Mouse (Mus musculus): ENCODE results near the gene Zeb2. TPM values are rescaled to one million over a fixed set of nuclear protein-coding genes. Genes with fewer than 3 reads are reported as not detected.

The Zeb2 gene
- 38.9 and 50.2 TPM in 2 replicates for polyA plus RNA-seq (2015; fragmentation: Nextera tagmentation; extraction: Ambion mirVana)

DNA sequence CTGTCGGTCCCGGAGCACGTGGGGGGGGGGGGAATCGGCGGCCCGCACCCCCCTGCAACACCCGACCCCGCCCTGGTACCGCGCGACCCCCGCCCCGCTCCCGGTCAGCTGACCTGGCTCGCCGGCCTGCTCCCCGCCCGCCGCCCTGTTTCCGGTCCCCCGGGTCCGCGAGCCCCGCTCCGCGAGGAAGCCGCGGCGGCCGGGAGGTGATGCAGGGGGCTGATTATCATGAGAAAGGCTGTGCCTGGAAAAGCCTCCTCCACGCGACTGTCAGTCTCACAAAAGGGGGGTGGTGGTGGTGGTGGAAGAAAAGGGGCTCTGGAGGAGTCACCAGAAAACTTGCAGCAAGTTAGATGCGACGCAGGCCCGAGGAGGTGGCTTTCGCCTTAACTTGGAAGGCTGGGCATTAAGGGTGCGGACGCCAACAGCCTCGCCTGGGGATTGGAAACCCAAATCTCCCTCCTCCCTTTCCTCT lies at the start of gene Zeb2:
Zeb2 (minus strand) TSS at position 309 of the 475 bp plus-strand sequence.
- peak within 1 kb of the TSS; percentile 57 for H3K4me3 ChIP-seq (replicated peaks)
- H3K9ac ChIP-seq (replicated peaks), result peak within 1 kb of the TSS; percentile 72
- no peaks in the 10 kb centered on the region for H3K27me3 ChIP-seq
- H3K4me2 ChIP-seq (replicated peaks), result peak within 1 kb of the TSS; percentile 77
- peak; percentile 75 for ATAC-seq
- 0% methylated on average over 35 of the region's 39 CpGs for WGBS
- no peaks in the 10 kb centered on the region for H3K36me3 ChIP-seq
- H3K27ac ChIP-seq, result peak within 1 kb of the TSS; percentile 85
- H3K9me3 ChIP-seq, result no peaks in the 10 kb centered on the region
- H3K4me1 ChIP-seq (replicated peaks), result peaks cover 36% of the 10 kb centered on the region

DNA sequence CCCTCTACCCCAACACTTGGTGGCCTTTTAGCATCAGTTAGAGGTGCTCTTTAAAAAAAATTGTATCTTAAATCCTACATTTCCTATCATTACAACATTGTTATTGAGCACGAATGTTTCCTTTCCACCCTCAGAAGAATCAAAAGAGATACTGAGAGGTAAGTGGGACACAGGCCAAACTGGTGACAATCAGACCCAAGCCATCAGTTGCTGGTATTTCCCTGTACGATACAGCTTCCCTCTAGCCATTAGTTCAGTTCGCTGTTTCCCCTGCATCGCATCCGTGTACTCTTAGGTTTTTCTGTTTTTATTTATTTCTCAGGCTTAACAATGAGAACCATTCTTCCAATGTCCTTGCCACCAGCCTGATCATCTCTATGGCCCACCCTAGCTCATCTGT lies 41.6 kb upstream of the Zeb2 start:
- H3K27ac ChIP-seq, result no peak overlapping the region
- peak; percentile 59 for ATAC-seq
- H3K4me3 ChIP-seq (replicated peaks), result no peak overlapping the region

DNA sequence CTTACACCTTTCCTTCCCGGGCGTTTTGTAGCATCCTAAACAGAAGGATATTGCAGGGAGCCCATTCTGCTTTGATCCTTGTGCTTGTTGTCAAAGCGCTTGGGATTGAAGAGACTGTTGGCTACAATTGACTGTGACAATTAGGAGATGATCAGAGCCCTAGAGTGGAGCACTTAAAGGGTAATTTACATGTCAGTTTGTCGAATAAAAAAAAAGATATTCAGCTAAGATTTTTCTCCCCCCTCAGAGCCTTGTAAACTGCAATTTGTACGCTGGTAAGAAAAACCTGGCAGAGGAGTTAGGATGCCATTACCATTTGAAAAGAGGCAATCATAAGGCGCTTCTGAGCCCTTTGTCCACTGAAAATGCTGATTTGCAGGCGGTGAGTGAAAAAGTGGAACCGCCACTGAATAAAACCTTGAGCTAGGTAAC lies 41.2 kb upstream of the Zeb2 start:
- Histone ChIP-seq H3K4me2 (replicated peaks) (peak overlapping the region; percentile 54), H3K36me3 (no peaks in the 10 kb centered on the region), H3K27me3 (no peaks in the 10 kb centered on the region), H3K4me1 (replicated peaks) (peaks cover 12% of the 10 kb centered on the region), H3K9ac (replicated peaks) (peak overlapping the region; percentile 48), H3K4me3 (replicated peaks) (peak overlapping the region; percentile 25), H3K27ac (peak overlapping the region; percentile 56; the same call in 1 of the 2 replicates), H3K9me3 (no peaks in the 10 kb centered on the region)
- peak; percentile 76 for ATAC-seq
- WGBS, result 2% methylated on average over 8 of the region's 8 CpGs

More for the DNA sequence above, 41.6 kb upstream of the Zeb2 start:
- Histone ChIP-seq H3K27me3 (no peaks in the 10 kb centered on the region), H3K4me1 (replicated peaks) (peaks cover 12% of the 10 kb centered on the region), H3K4me2 (replicated peaks) (peak overlapping the region; percentile 54; the same call in 1 of the 2 replicates), H3K9ac (replicated peaks) (no peak overlapping the region), H3K9me3 (no peaks in the 10 kb centered on the region), H3K36me3 (no peaks in the 10 kb centered on the region)
- 63% methylated on average over 5 of the region's 5 CpGs for WGBS

DNA sequence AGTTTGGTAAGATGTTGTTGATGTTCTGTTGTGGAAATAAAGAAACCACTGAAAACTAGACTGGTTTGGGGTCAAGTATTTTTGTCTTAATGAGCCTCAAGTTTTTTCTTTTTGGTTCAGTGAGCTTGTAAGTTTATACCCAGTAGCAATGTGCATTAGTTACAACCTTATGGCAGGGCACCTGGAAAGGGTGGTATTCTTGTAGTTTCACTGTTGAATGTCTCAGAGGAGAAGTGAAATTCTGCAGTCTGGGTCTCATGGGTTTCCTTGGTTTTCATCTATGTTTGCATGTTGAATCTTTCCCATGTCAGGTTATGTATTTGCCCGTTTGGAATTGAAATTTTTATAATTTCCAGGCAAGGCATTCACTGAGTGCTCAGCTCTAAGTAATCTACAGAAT lies 36.1 kb upstream of the Zeb2 start:
- no peak for ATAC-seq
- Histone ChIP-seq H3K9me3 (no peaks in the 10 kb centered on the region), H3K27ac (no peak overlapping the region), H3K4me1 (replicated peaks) (peaks cover 5% of the 10 kb centered on the region), H3K27me3 (no peaks in the 10 kb centered on the region), H3K4me3 (replicated peaks) (no peak overlapping the region), H3K36me3 (no peaks in the 10 kb centered on the region), H3K4me2 (replicated peaks) (no peak overlapping the region), H3K9ac (replicated peaks) (no peak overlapping the region)
- WGBS, result 66% methylated on average over 1 of the region's 1 CpGs

DNA sequence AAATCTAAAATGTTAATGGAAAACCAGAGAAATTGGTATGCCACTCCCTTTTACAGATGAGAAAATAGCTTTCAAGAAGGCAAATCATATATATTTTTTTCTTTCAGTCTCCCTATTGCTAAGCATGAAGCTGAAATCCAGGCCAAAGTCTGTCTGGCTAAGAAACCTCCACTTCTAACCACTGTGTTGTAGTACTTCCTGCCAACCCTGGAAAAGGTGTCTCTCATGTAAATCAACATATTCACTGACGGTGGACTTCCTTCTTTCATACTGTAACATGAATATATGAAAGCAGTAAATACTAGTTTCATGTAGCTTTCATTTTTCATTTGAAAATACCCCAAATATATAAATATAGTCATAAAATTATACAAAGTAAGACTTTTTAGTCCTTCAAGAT lies 26.0 kb upstream of the Zeb2 start:
- H3K36me3 ChIP-seq, result no peaks in the 10 kb centered on the region
- H3K9me3 ChIP-seq, result no peaks in the 10 kb centered on the region
- H3K9ac ChIP-seq (replicated peaks), result no peak overlapping the region
- no peak overlapping the region for H3K4me3 ChIP-seq (replicated peaks)
- H3K27ac ChIP-seq, result no peak overlapping the region
- no peaks in the 10 kb centered on the region for H3K4me1 ChIP-seq (replicated peaks)
- H3K27me3 ChIP-seq, result no peaks in the 10 kb centered on the region
- 98% methylated on average over 1 of the region's 1 CpGs for WGBS
- no peak overlapping the region for H3K4me2 ChIP-seq (replicated peaks)
- no peak for ATAC-seq

DNA sequence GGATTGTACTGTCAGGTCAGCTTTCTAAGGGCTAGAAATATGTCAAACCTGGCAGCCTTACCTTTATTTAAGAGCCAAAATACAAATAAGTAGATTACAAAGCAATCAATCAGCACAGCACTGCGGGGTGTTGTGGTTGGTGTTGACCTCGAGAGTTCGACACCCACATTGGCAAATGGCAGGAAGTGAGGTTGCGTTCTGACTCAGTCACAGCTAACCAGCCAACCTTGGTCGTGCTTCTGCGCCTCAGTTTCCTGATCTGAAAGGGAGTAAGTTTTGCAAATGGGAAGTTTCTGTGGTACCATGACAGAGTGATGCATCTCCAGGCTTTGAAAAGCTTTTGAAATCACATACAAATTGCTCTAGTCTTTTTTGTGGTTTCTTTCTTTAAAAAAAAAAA lies 21.7 kb upstream of the Zeb2 start:
- Histone ChIP-seq H3K27me3 (no peaks in the 10 kb centered on the region), H3K4me3 (replicated peaks) (no peak overlapping the region), H3K27ac (no peak overlapping the region), H3K9ac (replicated peaks) (no peak overlapping the region), H3K9me3 (no peaks in the 10 kb centered on the region), H3K36me3 (no peaks in the 10 kb centered on the region), H3K4me2 (replicated peaks) (no peak overlapping the region), H3K4me1 (replicated peaks) (no peaks in the 10 kb centered on the region)
- no peak for ATAC-seq
- WGBS, result 87% methylated on average over 6 of the region's 6 CpGs

DNA sequence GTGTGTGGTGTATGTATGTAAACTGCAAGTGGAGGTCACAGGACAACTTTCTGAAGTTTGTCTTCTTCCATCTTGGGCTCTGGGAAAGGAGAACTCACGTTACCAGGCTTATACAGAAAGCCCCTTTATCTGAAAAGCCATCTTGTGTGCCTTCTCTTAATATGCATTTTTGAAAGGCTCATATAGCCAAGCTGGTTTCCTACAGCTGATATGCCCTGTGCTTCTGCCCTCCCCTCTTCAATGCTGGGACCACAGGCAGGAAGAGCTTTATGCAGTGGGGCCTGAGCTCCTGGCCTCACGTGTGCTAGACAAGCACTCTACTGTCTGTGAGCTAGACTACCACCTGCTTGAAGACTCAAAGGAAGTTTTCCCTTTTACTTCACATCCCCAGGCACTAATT lies 19.6 kb upstream of the Zeb2 start:
- Histone ChIP-seq H3K9me3 (no peaks in the 10 kb centered on the region), H3K36me3 (no peaks in the 10 kb centered on the region), H3K4me1 (replicated peaks) (no peaks in the 10 kb centered on the region), H3K27me3 (no peaks in the 10 kb centered on the region), H3K4me2 (replicated peaks) (no peak overlapping the region), H3K27ac (no peak overlapping the region), H3K4me3 (replicated peaks) (no peak overlapping the region), H3K9ac (replicated peaks) (no peak overlapping the region)
- ATAC-seq, result no peak
- WGBS, result 61% methylated on average over 2 of the region's 2 CpGs

DNA sequence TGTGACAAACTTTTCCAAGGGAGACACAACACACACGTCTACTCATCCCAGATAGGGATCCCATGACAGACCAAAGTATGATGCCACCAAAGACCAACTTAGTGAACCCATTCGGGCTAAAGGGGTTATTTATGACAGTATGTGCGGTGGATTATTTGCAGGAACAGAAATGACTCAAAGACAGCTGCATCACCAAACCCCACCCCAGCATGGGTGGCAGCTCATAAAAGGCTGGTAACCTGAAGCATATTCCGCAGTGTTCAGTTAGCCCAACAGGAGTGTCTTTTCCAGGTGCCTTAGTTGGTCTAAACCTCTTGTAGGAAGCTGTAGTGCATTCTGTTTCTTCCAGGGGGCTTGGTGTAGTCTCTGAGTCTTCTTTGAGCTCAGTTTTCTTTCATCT lies 16.0 kb upstream of the Zeb2 start:
- Histone ChIP-seq H3K36me3 (no peaks in the 10 kb centered on the region), H3K9me3 (no peaks in the 10 kb centered on the region), H3K4me2 (replicated peaks) (no peak overlapping the region), H3K4me1 (replicated peaks) (no peaks in the 10 kb centered on the region), H3K9ac (replicated peaks) (no peak overlapping the region), H3K27ac (no peak overlapping the region), H3K27me3 (no peaks in the 10 kb centered on the region), H3K4me3 (replicated peaks) (no peak overlapping the region)
- no peak for ATAC-seq
- 95% methylated on average over 4 of the region's 4 CpGs for WGBS

DNA sequence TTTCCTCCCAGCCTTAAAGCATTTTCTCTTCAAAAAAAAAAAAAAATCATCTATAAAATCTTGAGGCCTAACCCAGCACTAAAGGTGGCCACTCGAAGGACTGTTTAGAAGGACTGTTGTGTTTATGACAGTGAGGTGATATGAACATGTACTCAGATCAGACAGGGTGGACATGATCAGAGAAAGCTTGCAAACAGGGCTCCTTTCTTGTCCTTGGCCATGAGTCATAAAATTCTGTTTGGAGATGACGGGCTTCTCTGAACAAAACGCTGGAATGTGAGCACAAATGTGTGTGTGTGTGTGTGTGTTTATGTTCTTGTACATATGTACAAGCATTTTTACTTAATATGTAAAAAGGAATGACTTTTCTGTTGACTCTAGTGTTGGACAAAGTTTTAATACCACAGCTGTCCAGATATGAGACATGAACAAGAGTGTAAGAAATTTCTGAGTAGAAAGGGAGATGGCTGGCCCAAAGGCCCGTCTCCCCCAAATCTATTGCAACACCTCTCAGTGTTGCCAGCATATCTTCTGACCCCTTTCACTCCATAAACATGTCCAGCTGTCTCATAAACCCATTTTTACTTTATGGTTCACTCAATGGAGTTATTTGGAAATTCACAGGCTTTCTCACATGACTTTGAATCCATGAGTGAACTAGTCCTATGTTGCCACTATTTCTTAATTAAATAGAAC lies 13.4 kb upstream of the Zeb2 start:
- Histone ChIP-seq H3K9ac (replicated peaks) (no peak overlapping the region), H3K36me3 (no peaks in the 10 kb centered on the region), H3K4me1 (replicated peaks) (no peaks in the 10 kb centered on the region), H3K4me3 (replicated peaks) (no peak overlapping the region), H3K27me3 (no peaks in the 10 kb centered on the region), H3K27ac (no peak overlapping the region), H3K4me2 (replicated peaks) (no peak overlapping the region), H3K9me3 (no peaks in the 10 kb centered on the region)
- ATAC-seq, result no peak
- 95% methylated on average over 4 of the region's 4 CpGs for WGBS

DNA sequence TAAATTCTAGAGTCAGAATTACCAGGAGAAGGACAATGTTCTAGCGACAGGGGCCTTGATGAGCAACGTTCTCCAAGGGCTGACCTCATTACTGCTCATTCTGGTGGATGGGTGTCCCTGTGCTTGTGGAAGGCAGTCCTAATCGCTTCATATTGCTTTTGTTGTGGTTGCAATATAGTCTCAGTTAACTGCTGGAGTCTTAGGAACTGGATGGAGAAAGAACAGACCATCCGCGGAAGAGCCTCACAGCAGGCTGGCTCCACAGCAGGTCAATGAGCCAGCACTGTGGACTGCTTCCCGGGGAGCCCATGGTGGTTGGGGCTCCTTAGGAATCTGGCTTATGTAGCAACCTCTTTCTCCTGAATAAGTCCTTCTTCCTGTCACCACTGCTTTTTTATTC lies 12.4 kb upstream of the Zeb2 start:
- Histone ChIP-seq H3K9me3 (no peaks in the 10 kb centered on the region), H3K4me2 (replicated peaks) (no peak overlapping the region), H3K4me1 (replicated peaks) (no peaks in the 10 kb centered on the region), H3K27me3 (no peaks in the 10 kb centered on the region), H3K36me3 (no peaks in the 10 kb centered on the region), H3K4me3 (replicated peaks) (no peak overlapping the region), H3K9ac (replicated peaks) (no peak overlapping the region), H3K27ac (no peak overlapping the region)
- ATAC-seq, result no peak
- 33% methylated on average over 6 of the region's 6 CpGs for WGBS

DNA sequence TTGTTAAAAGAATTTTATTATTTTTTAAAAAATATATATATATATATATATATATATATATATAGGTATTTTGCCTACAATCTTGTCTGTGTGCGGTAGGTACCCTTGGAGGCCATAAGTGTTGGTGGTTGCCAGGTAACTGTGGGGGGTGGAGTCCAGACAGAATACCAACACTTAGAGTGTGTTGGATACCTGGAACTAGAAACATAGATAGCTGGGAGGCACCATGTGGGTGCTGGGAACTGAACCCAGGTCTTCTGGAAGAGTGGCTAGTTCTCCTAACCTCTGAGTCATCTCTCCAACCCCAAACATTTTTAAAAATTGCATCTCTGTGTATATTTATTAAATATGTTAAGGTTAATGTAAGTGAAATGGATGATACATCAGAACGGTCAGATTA lies 11.5 kb upstream of the Zeb2 start:
- no peak overlapping the region for H3K4me2 ChIP-seq (replicated peaks)
- H3K4me3 ChIP-seq (replicated peaks), result no peak overlapping the region
- no peaks in the 10 kb centered on the region for H3K4me1 ChIP-seq (replicated peaks)
- 97% methylated on average over 2 of the region's 2 CpGs for WGBS
- no peaks in the 10 kb centered on the region for H3K36me3 ChIP-seq
- no peak overlapping the region for H3K9ac ChIP-seq (replicated peaks)
- no peak overlapping the region for H3K27ac ChIP-seq
- ATAC-seq, result no peak
- H3K27me3 ChIP-seq, result no peaks in the 10 kb centered on the region
- H3K9me3 ChIP-seq, result no peaks in the 10 kb centered on the region

DNA sequence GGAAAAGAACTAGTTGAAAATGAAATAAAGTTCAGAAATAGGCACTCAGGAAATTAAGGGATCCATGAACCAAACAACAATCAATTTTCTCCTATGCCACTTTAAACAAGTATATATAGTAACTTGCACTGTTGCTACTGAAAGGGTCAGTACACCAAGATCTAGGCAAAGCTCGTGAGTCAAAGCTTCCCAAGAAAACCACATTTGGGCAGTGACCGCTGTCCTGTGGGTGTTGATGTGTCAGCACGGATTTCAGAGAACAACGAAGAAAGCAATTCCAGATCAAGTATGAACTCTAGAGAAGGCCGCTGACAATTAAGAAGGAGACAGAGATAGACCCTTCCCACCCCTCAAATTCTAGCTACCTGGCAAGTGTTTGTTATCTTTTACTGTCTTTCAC lies 9.2 kb upstream of the Zeb2 start:
- ATAC-seq, result no peak
- WGBS, result 92% methylated on average over 5 of the region's 5 CpGs
- no peaks in the 10 kb centered on the region for H3K4me1 ChIP-seq (replicated peaks)
- H3K9ac ChIP-seq (replicated peaks), result no peak overlapping the region
- H3K4me3 ChIP-seq (replicated peaks), result no peak overlapping the region
- H3K27me3 ChIP-seq, result no peaks in the 10 kb centered on the region
- H3K9me3 ChIP-seq, result no peaks in the 10 kb centered on the region
- no peak overlapping the region for H3K4me2 ChIP-seq (replicated peaks)
- no peak overlapping the region for H3K27ac ChIP-seq
- no peaks in the 10 kb centered on the region for H3K36me3 ChIP-seq

DNA sequence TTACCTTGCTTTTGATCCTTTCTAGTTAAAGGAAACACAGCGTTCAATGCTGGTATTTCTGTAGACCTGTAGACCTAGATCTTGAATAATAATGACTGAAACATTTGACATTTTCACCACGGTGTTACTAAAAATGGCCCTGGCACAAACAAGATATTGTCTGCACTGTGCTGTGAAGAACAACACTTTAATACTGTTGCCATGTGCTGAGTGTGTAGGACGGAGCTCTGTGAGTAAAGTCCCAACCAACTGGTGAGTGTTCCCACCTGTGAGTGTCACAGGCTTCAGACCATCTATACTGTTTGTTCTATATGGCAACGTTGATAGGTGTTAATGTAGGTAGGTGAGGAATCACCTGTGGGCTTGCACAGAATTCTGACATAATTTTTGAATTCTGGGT lies 8.0 kb upstream of the Zeb2 start:
- Histone ChIP-seq H3K4me1 (replicated peaks) (no peaks in the 10 kb centered on the region), H3K9ac (replicated peaks) (no peak overlapping the region), H3K27me3 (no peaks in the 10 kb centered on the region), H3K9me3 (no peaks in the 10 kb centered on the region), H3K4me2 (replicated peaks) (no peak overlapping the region), H3K36me3 (no peaks in the 10 kb centered on the region), H3K27ac (no peak overlapping the region), H3K4me3 (replicated peaks) (no peak overlapping the region)
- ATAC-seq, result no peak
- 87% methylated on average over 4 of the region's 4 CpGs for WGBS

All from midbrain, embryonic 13.5 days (tissue).